Mouse (Mus musculus) brain, embryonic 18.5 days (tissue): ENCODE data around the gene Gm8871.
"Not testable (repeated sequence)": the region's sequence is repeated elsewhere in the genome, so short reads cannot be mapped to it uniquely, and the experiment has no call there.

ENCODE experiments used
- DNase-seq: peaks from one replicate; pipeline ENCODE4 v3.0.0-alpha.2; 2012; ENCODE audit warnings: low read depth, low spot score

Gm8871 gene

GRCm38 (mm10) chr5:10947505-10947904 lies at the start of gene Gm8871, which contains the start of gene Gm8857:
Gene Gm8871, plus strand, starts transcription at chr5:10947805.
Gene Gm8857, plus strand, starts transcription at chr5:10947807.
- not testable (repeated sequence) for DNase-seq

GRCm38 (mm10) chr5:10953512-10953911 lies 5.9 kb downstream of the Gm8871 start:
- DNase-seq, result not testable (repeated sequence)

GRCm38 (mm10) chr5:10958057-10958456 lies 10.5 kb downstream of the Gm8871 start:
- DNase-seq, result not testable (repeated sequence)
